Mouse (Mus musculus) lung, embryonic 15.5 days (tissue): ENCODE data around the gene Slc22a21. TPM values are rescaled to one million over a fixed set of nuclear protein-coding genes. Genes with fewer than 3 reads are reported as not detected.

Experiments used
- ATAC-seq: fragments of 200-750 bp; cut with Nextera tagmentation; 2 replicates; pipeline ENCODE4 v1.8.0; 2017; ENCODE audit warnings: moderate number of reproducible peaks, borderline replicate concordance; ENCODE audit not compliant: low FRiP score, low TSS enrichment; ENCODE audit errors: extremely low read depth
- H3K27ac ChIP-seq: fragments of 300-500 bp; sonication (generic); 2 replicates; pipeline ENCODE4 v1.5.1; 2015; ENCODE audit warnings: moderate library complexity, mild to moderate bottlenecking, inconsistent platforms
- H3K27me3 ChIP-seq: fragments of 300-500 bp; sonication (generic); 2 replicates; pipeline ENCODE4 v1.6.1; 2015; ENCODE audit warnings: inconsistent platforms
- H3K36me3 ChIP-seq: fragments of 300-500 bp; sonication (generic); 2 replicates; pipeline ENCODE4 v1.6.1; 2015; ENCODE audit warnings: inconsistent platforms
- H3K4me1 ChIP-seq: fragments of 300-500 bp; sonication (generic); 2 replicates; pipeline ENCODE4 v1.6.1; 2015; ENCODE audit warnings: inconsistent platforms
- H3K4me2 ChIP-seq: fragments of 300-500 bp; sonication (generic); 2 replicates; pipeline ENCODE4 v1.6.1; 2015; ENCODE audit warnings: inconsistent platforms, mild to moderate bottlenecking, moderate library complexity
- H3K4me3 ChIP-seq: fragments of 300-500 bp; sonication (generic); 2 replicates; pipeline ENCODE4 v1.5.1; 2015; ENCODE audit warnings: mild to moderate bottlenecking, inconsistent platforms
- H3K9ac ChIP-seq: fragments of 300-500 bp; sonication (generic); 2 replicates; pipeline ENCODE4 v1.6.1; 2015; ENCODE audit warnings: inconsistent platforms
- H3K9me3 ChIP-seq: fragments of 300-500 bp; sonication (generic); 2 replicates; pipeline ENCODE4 v1.6.1; 2016; ENCODE audit warnings: inconsistent platforms
- WGBS: fragments of 180-500 bp; shearing (Covaris S2); methylation state at CpG from one replicate; pipeline ENCODE4 v1.1.7; 2015; 5-methylcytosine and 5-hydroxymethylcytosine counted together
- polyA plus RNA-seq: library from polyadenylated mRNA; unstranded; fragments of >200 nt; fragmentation: Nextera tagmentation; extraction: Ambion mirVana; gene quantifications from 2 replicates; pipeline ENCODE4 v1.2.1, GENCODE M21; 2015

The Slc22a21 gene
- polyA plus RNA-seq: 5.4 and 5.9 TPM in 2 replicates

- Histone ChIP-seq H3K4me2 (peak within 1 kb of the TSS; percentile 91), H3K36me3 (no peaks in the 10 kb centered on the region), H3K27me3 (no peaks in the 10 kb centered on the region), H3K9ac (peak within 1 kb of the TSS; percentile 51), H3K27ac (peak within 1 kb of the TSS; percentile 34), H3K9me3 (no peaks in the 10 kb centered on the region), H3K4me1 (peaks cover 11% of the 10 kb centered on the region; the same call in 1 of the 2 replicates), H3K4me3 (peak within 1 kb of the TSS; percentile 55)
- 2% methylated on average over 73 of the region's 73 CpGs for WGBS
- peak; percentile 97 for ATAC-seq
Observed at GRCm38 (mm10) chr11:53979788-53980621, at the start of gene Slc22a21. TSS of gene Slc22a21 (minus strand) at chr11:53980332.

- WGBS: 74% methylated on average over 4 of the region's 4 CpGs
- peak overlapping the region; percentile 43 for H3K4me3 ChIP-seq
- 0 out of 2 replicates have a peak overlapping the region, but pooled peaks have one; percentile 52 for H3K9ac ChIP-seq
- ATAC-seq: no peak
- no peak overlapping the region for H3K27ac ChIP-seq
- H3K4me1 ChIP-seq: peaks cover 15% of the 10 kb centered on the region
- peak overlapping the region; percentile 90 for H3K4me2 ChIP-seq
- H3K27me3 ChIP-seq: peaks cover 27% of the 10 kb centered on the region
- no peaks in the 10 kb centered on the region for H3K9me3 ChIP-seq
- no peaks in the 10 kb centered on the region for H3K36me3 ChIP-seq
Observed at GRCm38 (mm10) chr11:54028997-54029396, 48.9 kb upstream of the Slc22a21 start.

GRCm38 (mm10) chr11:54028044-54028951 lies 48.2 kb upstream of the Slc22a21 start, which contains the start of gene Slc22a4:
TSS of gene Slc22a4 (minus strand) at chr11:54028090.
- Histone ChIP-seq H3K27me3 (peaks cover 27% of the 10 kb centered on the region), H3K9ac (peak within 1 kb of the TSS; percentile 52), H3K4me3 (peak within 1 kb of the TSS; percentile 43), H3K36me3 (no peaks in the 10 kb centered on the region), H3K9me3 (no peaks in the 10 kb centered on the region), H3K27ac (no peak within 1 kb of the TSS), H3K4me1 (peaks cover 15% of the 10 kb centered on the region), H3K4me2 (peak within 1 kb of the TSS; percentile 90)
- peak; percentile 92 for ATAC-seq
- WGBS: 4% methylated on average over 52 of the region's 61 CpGs

GRCm38 (mm10) chr11:54027131-54028043 lies 47.3 kb upstream of the Slc22a21 start:
- H3K27ac ChIP-seq: no peak overlapping the region
- WGBS: 15% methylated on average over 31 of the region's 31 CpGs
- H3K9me3 ChIP-seq: no peaks in the 10 kb centered on the region
- peak overlapping the region; percentile 52; the same call in 1 of the 2 replicates for H3K9ac ChIP-seq
- peaks cover 15% of the 10 kb centered on the region for H3K4me1 ChIP-seq
- peaks cover 27% of the 10 kb centered on the region for H3K27me3 ChIP-seq
- 0 out of 2 replicates have a peak, but pooled peaks have one; percentile 21 for ATAC-seq
- peak overlapping the region; percentile 43 for H3K4me3 ChIP-seq
- peak overlapping the region; percentile 90 for H3K4me2 ChIP-seq
- no peaks in the 10 kb centered on the region for H3K36me3 ChIP-seq

GRCm38 (mm10) chr11:54026491-54027041 lies 46.4 kb upstream of the Slc22a21 start:
- no peak; the same call in 1 of the 2 replicates for ATAC-seq
- no peak overlapping the region for H3K27ac ChIP-seq
- no peak overlapping the region for H3K4me3 ChIP-seq
- H3K4me2 ChIP-seq: no peak overlapping the region
- 54% methylated on average over 1 of the region's 1 CpGs for WGBS
- H3K27me3 ChIP-seq: peaks cover 27% of the 10 kb centered on the region
- no peaks in the 10 kb centered on the region for H3K9me3 ChIP-seq
- H3K36me3 ChIP-seq: no peaks in the 10 kb centered on the region
- H3K9ac ChIP-seq: no peak overlapping the region
- H3K4me1 ChIP-seq: peaks cover 15% of the 10 kb centered on the region

- no peak for ATAC-seq
- H3K4me3 ChIP-seq: no peak overlapping the region
- no peaks in the 10 kb centered on the region for H3K36me3 ChIP-seq
- H3K9me3 ChIP-seq: no peaks in the 10 kb centered on the region
- no peaks in the 10 kb centered on the region for H3K27me3 ChIP-seq
- no peak overlapping the region for H3K9ac ChIP-seq
- H3K4me2 ChIP-seq: no peak overlapping the region
- no peak overlapping the region for H3K27ac ChIP-seq
- H3K4me1 ChIP-seq: no peaks in the 10 kb centered on the region
- WGBS: 60% methylated on average over 5 of the region's 5 CpGs
Observed at GRCm38 (mm10) chr11:54021396-54022093, 41.4 kb upstream of the Slc22a21 start.

GRCm38 (mm10) chr11:54018893-54019732 lies 39.0 kb upstream of the Slc22a21 start:
- no peaks in the 10 kb centered on the region for H3K36me3 ChIP-seq
- no peak overlapping the region for H3K4me2 ChIP-seq
- H3K9me3 ChIP-seq: no peaks in the 10 kb centered on the region
- no peaks in the 10 kb centered on the region for H3K4me1 ChIP-seq
- WGBS: 67% methylated on average over 3 of the region's 3 CpGs
- H3K4me3 ChIP-seq: no peak overlapping the region
- H3K27ac ChIP-seq: no peak overlapping the region
- H3K27me3 ChIP-seq: no peaks in the 10 kb centered on the region
- no peak overlapping the region for H3K9ac ChIP-seq
- no peak for ATAC-seq

- Histone ChIP-seq H3K4me2 (no peak overlapping the region), H3K4me1 (no peaks in the 10 kb centered on the region), H3K9ac (no peak overlapping the region), H3K4me3 (no peak overlapping the region), H3K9me3 (no peaks in the 10 kb centered on the region), H3K36me3 (no peaks in the 10 kb centered on the region), H3K27me3 (no peaks in the 10 kb centered on the region), H3K27ac (no peak overlapping the region)
- 69% methylated on average over 4 of the region's 4 CpGs for WGBS
- ATAC-seq: no peak
Observed at GRCm38 (mm10) chr11:54017596-54017995, 37.5 kb upstream of the Slc22a21 start.

GRCm38 (mm10) chr11:54016051-54016450 lies 35.9 kb upstream of the Slc22a21 start:
- Histone ChIP-seq H3K4me3 (no peak overlapping the region), H3K27ac (no peak overlapping the region), H3K9me3 (no peaks in the 10 kb centered on the region), H3K4me1 (peaks cover 3% of the 10 kb centered on the region; the same call in 1 of the 2 replicates), H3K4me2 (no peak overlapping the region), H3K27me3 (no peaks in the 10 kb centered on the region), H3K36me3 (no peaks in the 10 kb centered on the region), H3K9ac (no peak overlapping the region)
- WGBS: 73% methylated on average over 8 of the region's 8 CpGs
- no peak for ATAC-seq

- no peak overlapping the region for H3K4me2 ChIP-seq
- H3K9ac ChIP-seq: no peak overlapping the region
- H3K4me1 ChIP-seq: peaks cover 5% of the 10 kb centered on the region; the same call in 1 of the 2 replicates
- no peaks in the 10 kb centered on the region for H3K27me3 ChIP-seq
- no peak overlapping the region for H3K4me3 ChIP-seq
- no peak for ATAC-seq
- WGBS: 87% methylated on average over 5 of the region's 5 CpGs
- no peak overlapping the region for H3K27ac ChIP-seq
- H3K9me3 ChIP-seq: no peaks in the 10 kb centered on the region
- H3K36me3 ChIP-seq: no peaks in the 10 kb centered on the region
Observed at GRCm38 (mm10) chr11:54012961-54013360, 32.8 kb upstream of the Slc22a21 start.
